Comparison of ENCODE assay signal across 36 mouse cellular contexts in genomic region chr5:98275318-98275818, GRCm38 (mm10). TPM values are rescaled to one million over a fixed set of nuclear protein-coding genes. Genes with fewer than 3 reads are reported as not detected.
"Had no signal": no experiment of that assay in that cellular context is flagged by ENCODE, and none has a peak within 500 bp of the region (broad histone marks: within the 10 kb centered on the region; RNA-seq: fewer than 3 reads in every experiment).

No protein-coding gene starts in this region.

- DNase-seq: left cerebral cortex, postnatal 4 days; liver; liver, embryonic 13.5 days; liver, postnatal 0 days; lung, adult 18-20 months; lung, adult 2 months; lung, embryonic 14.5 days; lung, postnatal 10 days; lung, postnatal 14 days; lung, postnatal 36 days; lung, postnatal 4 days; midbrain, embryonic 14.5 days had no signal

- H3K27me3 ChIP-seq: limb, embryonic 12.5 days; limb, embryonic 13.5 days; limb, embryonic 15.5 days; liver, embryonic 12.5 days; liver, embryonic 13.5 days; liver, embryonic 15.5 days; lung, embryonic 15.5 days; megakaryocyte, embryonic 14.5 days; midbrain, embryonic 12.5 days; midbrain, embryonic 13.5 days; midbrain, embryonic 15.5 days had no signal

- H3K9me3 ChIP-seq: limb, embryonic 10.5 days; limb, embryonic 12.5 days; limb, embryonic 13.5 days; limb, embryonic 15.5 days; liver, embryonic 12.5 days; liver, embryonic 13.5 days; liver, embryonic 15.5 days; lung, embryonic 15.5 days; megakaryocyte, embryonic 14.5 days; midbrain, embryonic 10.5 days; midbrain, embryonic 12.5 days; midbrain, embryonic 13.5 days; midbrain, embryonic 15.5 days had no signal

- H3K4me1 ChIP-seq: limb, embryonic 10.5 days; limb, embryonic 12.5 days; limb, embryonic 13.5 days; limb, embryonic 15.5 days; liver, embryonic 12.5 days; liver, embryonic 13.5 days; liver, embryonic 15.5 days; lung, embryonic 15.5 days; megakaryocyte, embryonic 14.5 days; midbrain, embryonic 10.5 days; midbrain, embryonic 12.5 days; midbrain, embryonic 13.5 days; midbrain, embryonic 15.5 days had no signal

- H3K4me3 ChIP-seq: limb, embryonic 10.5 days; limb, embryonic 12.5 days; limb, embryonic 13.5 days; limb, embryonic 15.5 days; liver, embryonic 12.5 days; liver, embryonic 13.5 days; liver, embryonic 15.5 days; lung, embryonic 15.5 days; megakaryocyte, embryonic 14.5 days; midbrain, embryonic 10.5 days; midbrain, embryonic 12.5 days; midbrain, embryonic 13.5 days; midbrain, embryonic 15.5 days; myocyte had no signal

- H3K4me2 ChIP-seq: limb, embryonic 12.5 days; limb, embryonic 13.5 days; limb, embryonic 15.5 days; liver, embryonic 11.5 days; liver, embryonic 12.5 days; liver, embryonic 13.5 days; liver, embryonic 15.5 days; lung, embryonic 14.5 days; lung, embryonic 15.5 days; midbrain, embryonic 11.5 days; midbrain, embryonic 12.5 days; midbrain, embryonic 13.5 days; midbrain, embryonic 15.5 days had no signal

- H3K27ac ChIP-seq: limb, embryonic 10.5 days; limb, embryonic 12.5 days; limb, embryonic 13.5 days; limb, embryonic 15.5 days; liver, embryonic 12.5 days; liver, embryonic 13.5 days; liver, embryonic 14.5 days; liver, embryonic 15.5 days; lung, embryonic 15.5 days; macrophage; midbrain, embryonic 10.5 days; midbrain, embryonic 12.5 days; midbrain, embryonic 13.5 days; midbrain, embryonic 15.5 days had no signal

- H3K36me3 ChIP-seq: limb, embryonic 10.5 days; limb, embryonic 12.5 days; limb, embryonic 13.5 days; limb, embryonic 15.5 days; liver, embryonic 12.5 days; liver, embryonic 13.5 days; liver, embryonic 15.5 days; lung, embryonic 15.5 days; midbrain, embryonic 10.5 days; midbrain, embryonic 12.5 days; midbrain, embryonic 13.5 days; midbrain, embryonic 15.5 days had no signal

- H3K9ac ChIP-seq: limb, embryonic 12.5 days; limb, embryonic 13.5 days; limb, embryonic 15.5 days; liver, embryonic 12.5 days; liver, embryonic 13.5 days; liver, embryonic 14.5 days; liver, embryonic 15.5 days; liver, postnatal 0 days; lung, embryonic 14.5 days; lung, embryonic 15.5 days; midbrain, embryonic 12.5 days; midbrain, embryonic 13.5 days; midbrain, embryonic 15.5 days had no signal

RNA-seq across cellular contexts. Expression of gene Fgf5, which starts 21.4 kb away (rescaled TPM):
- total RNA-seq: liver, adult 2 months; megakaryocyte progenitor cell, adult 5-6 weeks; megakaryocyte, adult 5-6 weeks; megakaryocyte-erythroid progenitor cell, adult 5-6 weeks; monocyte, adult 5-6 weeks had no signal
- polyA plus RNA-seq: liver, adult 2 months; liver, postnatal 0 days; lung, adult 2 months; macrophage had no signal

RNA-seq across cellular contexts. Expression of gene Cfap299, which starts 53.7 kb away (rescaled TPM):
- total RNA-seq: liver, adult 2 months; megakaryocyte progenitor cell, adult 5-6 weeks; megakaryocyte, adult 5-6 weeks; megakaryocyte-erythroid progenitor cell, adult 5-6 weeks; monocyte, adult 5-6 weeks had no signal
- polyA plus RNA-seq: liver, adult 2 months; liver, embryonic 12.5 days; liver, embryonic 14.5 days; liver, embryonic 15.5 days; liver, embryonic 16.5 days; liver, postnatal 0 days; macrophage; myocyte; neural tube, embryonic 11.5 days had no signal
